Mouse (Mus musculus): ENCODE data around the gene Fosl1. TPM values are rescaled to one million over a fixed set of nuclear protein-coding genes. Genes with fewer than 3 reads are reported as not detected.
A peak's percentile ranks its signal among the peaks of the same experiment; 100 is the strongest.

The Fosl1 gene
- polyA plus RNA-seq, 1 experiment: 15.4 TPM

DNA sequence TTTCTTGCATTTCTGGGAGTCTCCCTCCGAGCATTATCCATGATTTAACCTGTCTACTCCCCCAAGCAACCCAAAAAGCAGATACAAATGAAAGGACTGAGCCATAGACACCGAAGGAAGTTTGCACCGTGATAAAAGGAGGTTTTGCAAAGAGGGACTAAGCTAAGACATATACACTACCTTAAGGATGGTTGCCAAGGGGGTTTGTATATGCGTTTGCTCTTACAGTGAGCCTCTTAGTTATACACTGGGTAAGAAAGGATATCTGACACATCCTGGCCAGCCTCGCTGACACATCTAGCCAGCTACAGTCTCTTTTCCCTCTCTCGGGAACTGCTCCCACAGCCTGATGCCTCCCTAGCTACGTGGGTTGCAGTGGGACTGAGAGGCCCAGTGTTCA lies 13.4 kb upstream of the Fosl1 start:
- no peak overlapping the region for H3ac ChIP-seq (ENCODE audit: control insufficient read depth, insufficient read length)
- peak overlapping the region; percentile 88 for H3K4me2 ChIP-seq (ENCODE audit: low read depth)
- H3K36me3 ChIP-seq (ENCODE audit: control insufficient read depth, insufficient read depth): no peaks in the 10 kb centered on the region
- H3K27me3 ChIP-seq (ENCODE audit: control insufficient read depth, insufficient read depth, insufficient read length): no peaks in the 10 kb centered on the region
- TF ChIP-seq TCF3 (IDR thresholded peaks at IDR 0.05; ENCODE audit: insufficient read length, low read depth) (no peak), TCF12 (IDR thresholded peaks at IDR 0.05; ENCODE audit: insufficient read depth, poor library complexity, severe bottlenecking) (no peak), MYOG (IDR thresholded peaks at IDR 0.05; ENCODE audit: control insufficient read depth in 1 of 3, insufficient read depth in 1 of 3, insufficient read length in 2 of 3, low read depth in 2 of 3) (no peak), E2F4 (IDR thresholded peaks at IDR 0.05; ENCODE audit: insufficient read depth) (no peak), MYOD1 (IDR thresholded peaks at IDR 0.05; ENCODE audit: control insufficient read depth in 1 of 3, insufficient read length in 2 of 3, low read depth in 2 of 3) (no peak)
- peak overlapping the region; percentile 1 for H3K4me3 ChIP-seq
- H3K79me2 ChIP-seq (ENCODE audit: control insufficient read depth, insufficient read depth): no peaks in the 10 kb centered on the region

DNA sequence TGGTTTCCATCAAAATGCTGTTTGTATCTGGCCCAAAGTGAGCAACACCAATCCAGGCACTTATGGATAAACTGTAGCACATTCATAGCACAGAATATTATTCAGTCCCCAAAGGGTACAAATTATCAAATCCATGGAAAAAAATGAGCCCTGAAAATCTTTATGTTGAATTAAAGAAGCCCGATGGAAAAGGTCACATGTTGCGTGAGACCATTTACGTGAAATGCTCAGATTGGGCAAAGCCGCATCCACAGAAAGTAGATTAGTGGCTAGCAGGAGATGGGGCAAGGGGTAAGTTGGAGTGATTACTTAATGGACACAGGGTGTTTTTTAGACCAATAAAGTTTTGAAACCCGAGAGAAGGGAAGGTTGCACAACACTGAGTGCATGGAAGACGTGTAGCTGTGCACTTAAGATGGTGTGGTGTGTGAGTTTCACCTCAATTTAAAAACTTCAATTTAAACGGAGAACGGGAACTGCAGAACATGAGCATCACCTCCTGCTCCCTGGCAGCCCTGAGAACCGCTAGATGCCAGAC lies 2.9 kb upstream of the Fosl1 start:
- H3K4me3 ChIP-seq: peak overlapping the region; percentile 1
- no peak for TF ChIP-seq MYOG (IDR thresholded peaks at IDR 0.05; ENCODE audit: control insufficient read depth in 1 of 3, insufficient read depth in 1 of 3, insufficient read length in 2 of 3, low read depth in 2 of 3)
- no peak for TF ChIP-seq REST (IDR thresholded peaks at IDR 0.05; ENCODE audit: insufficient read depth, insufficient read length)
- no peak for TF ChIP-seq TCF12 (IDR thresholded peaks at IDR 0.05; ENCODE audit: insufficient read depth, poor library complexity, severe bottlenecking)
- TF ChIP-seq SRF (IDR thresholded peaks at IDR 0.05; ENCODE audit: control insufficient read depth, insufficient read length, low read depth): no peak
- TF ChIP-seq CEBPB (IDR thresholded peaks at IDR 0.05; ENCODE audit: insufficient read depth, poor library complexity, severe bottlenecking): peak; percentile 88
- TF ChIP-seq E2F4 (IDR thresholded peaks at IDR 0.05; ENCODE audit: insufficient read depth): no peak
- TF ChIP-seq MYOD1 (IDR thresholded peaks at IDR 0.05; ENCODE audit: control insufficient read depth in 1 of 3, insufficient read length in 2 of 3, low read depth in 2 of 3): no peak
- TF ChIP-seq POLR2AphosphoS2 (IDR thresholded peaks at IDR 0.05; ENCODE audit: insufficient read length, low read depth): no peak
- peak; percentile 68 for TF ChIP-seq USF1 (IDR thresholded peaks at IDR 0.05; ENCODE audit: low read depth)
- no peak for TF ChIP-seq MAX (IDR thresholded peaks at IDR 0.05; ENCODE audit: low read depth)
- TF ChIP-seq POLR2A (IDR thresholded peaks at IDR 0.05; ENCODE audit: insufficient read length, low read depth): no peak
- peaks cover 15% of the 10 kb centered on the region for H3K79me2 ChIP-seq (ENCODE audit: control insufficient read depth, insufficient read depth)
- H3K36me3 ChIP-seq (ENCODE audit: control insufficient read depth, insufficient read depth): no peaks in the 10 kb centered on the region
- no peaks in the 10 kb centered on the region for H3K27me3 ChIP-seq (ENCODE audit: control insufficient read depth, insufficient read depth, insufficient read length)
- H3ac ChIP-seq (ENCODE audit: control insufficient read depth, insufficient read length): no peak overlapping the region
- H3K4me2 ChIP-seq (ENCODE audit: low read depth): peak overlapping the region; percentile 86

DNA sequence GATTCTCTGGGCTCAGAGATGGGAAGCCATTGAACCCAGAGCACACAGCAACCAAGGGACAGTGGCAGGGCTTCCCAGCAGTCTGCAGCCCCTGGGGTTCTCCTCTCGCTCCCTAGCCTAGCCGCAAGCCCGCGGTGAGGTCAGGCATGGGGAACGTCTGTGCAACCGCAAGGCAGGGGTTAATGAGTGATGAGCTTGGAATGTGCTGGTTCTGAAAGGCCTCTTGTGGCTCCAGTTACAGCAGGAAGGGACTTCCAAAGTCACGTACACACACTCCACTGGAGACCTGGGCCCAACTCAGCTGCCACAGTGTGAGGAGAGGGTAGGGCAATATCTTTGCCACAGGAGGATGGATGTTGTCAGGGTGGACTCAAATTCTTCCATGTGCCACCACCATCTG lies 2.4 kb upstream of the Fosl1 start:
- Histone ChIP-seq H3K27me3 (ENCODE audit: control insufficient read depth, insufficient read depth, insufficient read length) (no peaks in the 10 kb centered on the region), H3ac (ENCODE audit: control insufficient read depth, insufficient read length) (no peak overlapping the region), H3K4me3 (peak overlapping the region; percentile 1), H3K36me3 (ENCODE audit: control insufficient read depth, insufficient read depth) (no peaks in the 10 kb centered on the region), H3K4me2 (ENCODE audit: low read depth) (peak overlapping the region; percentile 86), H3K79me2 (ENCODE audit: control insufficient read depth, insufficient read depth) (peaks cover 21% of the 10 kb centered on the region)
- peak in 2 of 3 experiments; percentile 41 to 63 for TF ChIP-seq MYOD1 (IDR thresholded peaks at IDR 0.05; ENCODE audit: control insufficient read depth in 1 of 3, insufficient read length in 2 of 3, low read depth in 2 of 3)
- TF ChIP-seq MAX (IDR thresholded peaks at IDR 0.05; ENCODE audit: low read depth): no peak
- peak in 1 of 3 experiments; percentile 49 for TF ChIP-seq MYOG (IDR thresholded peaks at IDR 0.05; ENCODE audit: control insufficient read depth in 1 of 3, insufficient read depth in 1 of 3, insufficient read length in 2 of 3, low read depth in 2 of 3)
- no peak for TF ChIP-seq CEBPB (IDR thresholded peaks at IDR 0.05; ENCODE audit: insufficient read depth, poor library complexity, severe bottlenecking)

DNA sequence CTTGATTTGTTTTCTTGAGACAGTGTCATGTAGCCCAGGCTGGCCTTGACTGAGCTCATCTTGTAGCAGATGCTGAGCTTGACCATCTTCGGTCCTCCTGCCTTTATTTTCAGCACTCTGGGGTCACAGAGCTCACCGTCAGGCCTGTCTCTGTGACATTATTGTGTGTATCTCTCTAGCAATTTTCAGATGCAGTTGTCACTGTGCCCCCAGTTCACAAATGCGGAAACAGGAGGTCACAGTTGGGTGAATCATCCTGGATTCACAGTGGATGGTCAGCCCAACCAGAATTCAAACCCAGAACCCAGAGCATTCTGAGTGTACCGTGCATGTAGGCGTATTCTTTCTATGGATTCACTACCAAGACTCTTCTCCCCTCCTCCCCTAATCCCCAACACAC lies 1.6 kb upstream of the Fosl1 start:
- no peak for TF ChIP-seq REST (IDR thresholded peaks at IDR 0.05; ENCODE audit: insufficient read depth, insufficient read length)
- peak in 1 of 3 experiments; percentile 47 for TF ChIP-seq MYOG (IDR thresholded peaks at IDR 0.05; ENCODE audit: control insufficient read depth in 1 of 3, insufficient read depth in 1 of 3, insufficient read length in 2 of 3, low read depth in 2 of 3)
- TF ChIP-seq MYOD1 (IDR thresholded peaks at IDR 0.05; ENCODE audit: control insufficient read depth in 1 of 3, insufficient read length in 2 of 3, low read depth in 2 of 3): peak in 2 of 3 experiments; percentile 62 to 63
- TF ChIP-seq USF1 (IDR thresholded peaks at IDR 0.05; ENCODE audit: low read depth): no peak
- Histone ChIP-seq H3K4me2 (ENCODE audit: low read depth) (peak overlapping the region; percentile 86), H3K79me2 (ENCODE audit: control insufficient read depth, insufficient read depth) (peaks cover 29% of the 10 kb centered on the region), H3ac (ENCODE audit: control insufficient read depth, insufficient read length) (no peak overlapping the region), H3K27me3 (ENCODE audit: control insufficient read depth, insufficient read depth, insufficient read length) (no peaks in the 10 kb centered on the region), H3K4me3 (no peak overlapping the region), H3K36me3 (ENCODE audit: control insufficient read depth, insufficient read depth) (no peaks in the 10 kb centered on the region)

DNA sequence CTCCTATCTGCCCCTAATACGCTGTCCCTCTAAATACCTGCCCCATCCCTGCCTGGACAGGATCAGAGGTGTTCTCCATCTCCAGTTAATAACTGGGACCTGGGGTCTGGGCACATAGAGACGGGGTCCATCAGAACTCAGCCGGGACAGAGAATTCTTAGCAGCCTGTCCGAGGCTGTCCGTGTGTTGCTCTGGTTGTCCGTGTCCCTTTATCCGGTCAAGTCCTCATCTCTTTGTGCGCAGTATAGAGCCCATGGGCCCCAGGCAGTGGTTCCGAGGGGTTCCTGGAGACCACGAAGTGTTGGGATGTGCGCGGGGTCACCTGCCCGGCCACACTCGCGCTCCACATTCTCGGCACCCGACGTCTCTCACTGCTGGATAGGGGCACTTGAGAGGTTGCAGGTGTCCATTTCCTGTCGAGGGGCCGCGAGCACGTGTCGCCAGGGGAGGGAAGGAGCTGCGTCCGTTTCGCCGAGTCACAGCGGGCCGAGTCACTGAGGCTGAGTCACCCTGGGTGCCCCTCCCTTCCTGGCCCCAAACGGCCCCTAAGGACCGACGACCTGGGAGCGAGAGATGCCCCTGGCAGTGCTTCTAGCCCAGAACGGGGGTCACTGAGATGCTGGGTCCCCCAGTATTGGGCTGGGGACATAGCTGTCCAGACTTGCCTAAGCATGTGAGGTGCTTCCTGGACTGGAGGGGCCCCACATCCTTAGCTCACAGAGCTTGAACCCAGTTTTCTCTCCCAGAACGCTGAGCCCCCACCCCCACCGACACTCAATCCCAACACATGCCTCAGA lies 1.2 kb downstream of the Fosl1 start:
- peaks cover 6% of the 10 kb centered on the region for H3K36me3 ChIP-seq (ENCODE audit: control insufficient read depth, insufficient read depth)
- H3K27me3 ChIP-seq (ENCODE audit: control insufficient read depth, insufficient read depth, insufficient read length): no peaks in the 10 kb centered on the region
- TF ChIP-seq POLR2A (IDR thresholded peaks at IDR 0.05; ENCODE audit: insufficient read length, low read depth) (peak; percentile 53), USF1 (IDR thresholded peaks at IDR 0.05; ENCODE audit: low read depth) (no peak), POLR2AphosphoS2 (IDR thresholded peaks at IDR 0.05; ENCODE audit: insufficient read length, low read depth) (peak; percentile 63), MAX (IDR thresholded peaks at IDR 0.05; ENCODE audit: low read depth) (peak; percentile 59), E2F4 (IDR thresholded peaks at IDR 0.05; ENCODE audit: insufficient read depth) (no peak), CEBPB (IDR thresholded peaks at IDR 0.05; ENCODE audit: insufficient read depth, poor library complexity, severe bottlenecking) (no peak), MYOG (IDR thresholded peaks at IDR 0.05; ENCODE audit: control insufficient read depth in 1 of 3, insufficient read depth in 1 of 3, insufficient read length in 2 of 3, low read depth in 2 of 3) (peak in 1 of 3 experiments; percentile 44)
- peak overlapping the region; percentile 8 for H3ac ChIP-seq (ENCODE audit: control insufficient read depth, insufficient read length)
- H3K79me2 ChIP-seq (ENCODE audit: control insufficient read depth, insufficient read depth): peaks cover 52% of the 10 kb centered on the region
- peak overlapping the region; percentile 89 for H3K4me3 ChIP-seq
- H3K4me2 ChIP-seq (ENCODE audit: low read depth): peak overlapping the region; percentile 86

Measured in myocyte (in vitro differentiated cells).